Mouse (Mus musculus) thymus, postnatal 14 days (tissue): ENCODE measurements at regions not wholly inside any gene's neighbourhood (a gene's known extent, or its start where the extent isn't known, plus 50 kb on each side); places are given as distances from the start of the nearest gene placed in this dataset.

Experiments used
- DNase-seq: peaks from one replicate; pipeline ENCODE4 v3.0.0; 2021

DNA sequence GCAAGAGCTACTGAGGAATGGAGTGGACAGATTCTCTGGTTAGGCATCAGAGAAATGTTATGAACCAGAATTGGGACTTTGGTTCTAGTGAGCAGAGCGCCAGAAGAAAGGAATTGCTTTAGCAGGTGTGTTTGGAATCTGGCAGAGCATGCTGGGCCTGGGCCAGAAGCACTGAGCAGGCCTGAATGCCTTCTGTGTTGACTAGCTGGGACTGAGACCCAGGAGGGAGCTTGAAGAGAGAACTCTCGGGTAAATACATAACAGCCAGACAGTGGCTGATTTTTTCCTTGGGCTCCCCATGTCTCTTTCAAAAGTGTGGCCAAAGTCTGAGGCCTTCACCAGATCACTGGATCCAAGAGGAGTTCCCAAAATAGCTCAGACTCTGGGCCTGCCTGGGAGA is 107.5 kb upstream of the Zfp462 start:
- no peak for DNase-seq

DNA sequence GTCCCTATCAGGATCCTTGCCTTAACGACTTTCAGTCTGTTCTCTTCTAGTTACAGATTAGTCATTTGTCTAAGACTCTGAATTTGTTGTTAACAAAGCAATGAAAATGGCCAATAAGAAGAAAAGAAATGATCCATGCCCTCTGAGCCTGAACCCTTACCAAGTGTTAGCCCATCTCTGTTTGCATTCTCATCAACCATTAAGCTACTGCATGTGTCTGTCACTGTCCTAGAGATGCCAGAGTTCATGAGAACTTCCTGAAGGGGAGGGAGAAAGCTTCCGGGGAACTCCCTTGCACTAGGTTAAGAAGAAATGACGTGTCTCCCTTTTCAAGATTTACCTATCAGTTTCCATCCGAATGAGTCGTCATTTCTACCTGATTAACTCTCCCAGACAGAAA is 106.7 kb upstream of the Zfp462 start:
- DNase-seq, result no peak

DNA sequence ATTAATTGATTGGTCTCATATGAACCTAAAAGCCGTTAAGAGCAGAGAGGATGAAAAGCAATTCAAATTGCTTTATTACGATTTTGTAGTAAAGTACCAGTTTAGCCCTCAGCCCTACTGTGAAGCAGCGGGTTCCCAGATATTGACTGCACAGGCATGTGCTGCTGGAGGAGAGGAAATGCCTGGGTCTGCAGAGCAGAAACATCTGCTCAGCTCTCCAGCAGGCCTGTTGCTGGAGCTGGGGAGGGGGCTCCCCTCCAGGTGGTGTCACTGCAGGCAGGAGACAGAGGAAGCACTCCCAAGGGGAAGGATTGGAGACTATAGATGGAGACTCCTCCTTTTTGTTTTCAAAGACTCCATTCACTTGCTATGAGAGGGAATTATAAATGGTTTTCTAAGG is 106.1 kb upstream of the Zfp462 start:
- no peak for DNase-seq

GRCm38 (mm10) chr4:54852991-54853925 is 91.6 kb upstream of the Zfp462 start:
- DNase-seq, result peak; percentile 30

DNA sequence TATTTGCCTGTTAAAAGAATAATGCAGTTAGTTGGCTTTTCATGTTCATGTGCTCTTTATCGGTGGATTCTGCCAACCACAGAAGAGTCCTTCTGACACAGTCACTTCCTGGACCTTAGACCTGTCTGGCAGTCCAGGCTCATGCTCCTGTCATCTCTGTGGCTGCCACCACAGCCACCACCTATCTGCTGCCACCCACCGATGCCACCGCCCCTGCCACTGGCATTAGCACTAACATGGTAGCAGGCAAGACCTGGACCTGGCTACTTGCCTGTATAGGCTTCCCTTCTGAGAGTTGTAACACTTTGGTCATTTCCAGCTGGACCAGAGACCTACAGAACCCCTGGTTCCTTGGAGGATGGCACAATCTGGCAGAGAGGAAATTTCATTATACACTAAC is 86.2 kb upstream of the Zfp462 start:
- DNase-seq, result no peak

GRCm38 (mm10) chr4:54866062-54866461 is 78.8 kb upstream of the Zfp462 start:
- DNase-seq, result no peak

GRCm38 (mm10) chr4:54874136-54874827 is 70.6 kb upstream of the Zfp462 start:
- DNase-seq, result no peak

GRCm38 (mm10) chr4:54875506-54875905 is 69.3 kb upstream of the Zfp462 start:
- no peak for DNase-seq

GRCm38 (mm10) chr4:54877361-54877760 is 67.5 kb upstream of the Zfp462 start:
- no peak for DNase-seq

- DNase-seq, result no peak
These were observed 66.3 kb upstream of the Zfp462 start for GRCm38 (mm10) chr4:54878531-54878930.

- DNase-seq, result no peak
These were observed 51.6 kb upstream of the Zfp462 start for GRCm38 (mm10) chr4:54893288-54893687.
